Mouse (Mus musculus): ENCODE results near the gene Yaf2. TPM values are rescaled to one million over a fixed set of nuclear protein-coding genes. Genes with fewer than 3 reads are reported as not detected.

Yaf2 gene
- polyA plus RNA-seq, 2 experiments = 39.3 to 60.4 TPM

DNA sequence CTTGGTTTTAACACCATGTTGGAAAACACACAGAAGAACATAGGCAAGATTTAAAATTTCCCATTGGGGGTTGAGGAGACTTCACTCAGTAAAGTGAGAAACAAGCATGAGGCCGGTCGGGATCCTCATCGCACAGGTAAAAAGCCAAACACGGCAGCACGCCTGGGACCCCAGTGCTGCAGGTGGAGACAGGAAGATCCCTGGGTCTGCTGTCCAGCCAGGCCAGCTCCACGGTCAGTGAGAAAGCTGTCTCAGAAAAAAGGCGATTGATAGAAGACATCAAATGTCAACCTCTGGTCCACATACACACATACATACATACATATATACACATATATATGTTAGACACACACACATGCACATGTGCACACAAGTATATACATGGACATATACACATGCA is 67.2 kb downstream of the Yaf2 start:
- H3K27me3 ChIP-seq (ENCODE audit: control insufficient read depth, insufficient read depth, low read length) = no peaks in the 10 kb centered on the region
- H3K9ac ChIP-seq (ENCODE audit: low read depth, low read length, severe bottlenecking) = no peak overlapping the region
- H3K9me3 ChIP-seq (ENCODE audit: control insufficient read depth, low read length) = no peaks in the 10 kb centered on the region
- no peak overlapping the region for H3K27ac ChIP-seq (replicated peaks; ENCODE audit: low read depth, low read length)
- no peak overlapping the region for H3K4me2 ChIP-seq (replicated peaks; ENCODE audit: low read depth, low read length, severe bottlenecking)
- no peak overlapping the region for H3K4me3 ChIP-seq (replicated peaks; ENCODE audit: low read length)
- peaks cover 20% of the 10 kb centered on the region for H3K4me1 ChIP-seq (ENCODE audit: control insufficient read depth, insufficient read depth, low read length)
- no peak for TF ChIP-seq POLR2A (IDR thresholded peaks at IDR 0.05; ENCODE audit: borderline replicate concordance, extremely low read depth, insufficient read depth, insufficient read length)
- WGBS = 94% methylated on average over 7 of the region's 7 CpGs
- H3K36me3 ChIP-seq (ENCODE audit: control insufficient read depth, insufficient read depth, low read length) = 0 out of 2 replicates have a peak, but pooled peaks cover 3% of the 10 kb centered on the region
- ATAC-seq (ENCODE audit: low FRiP score, low read depth) (no peak), DNase-seq (ENCODE audit: low spot score) (no peak)

DNA sequence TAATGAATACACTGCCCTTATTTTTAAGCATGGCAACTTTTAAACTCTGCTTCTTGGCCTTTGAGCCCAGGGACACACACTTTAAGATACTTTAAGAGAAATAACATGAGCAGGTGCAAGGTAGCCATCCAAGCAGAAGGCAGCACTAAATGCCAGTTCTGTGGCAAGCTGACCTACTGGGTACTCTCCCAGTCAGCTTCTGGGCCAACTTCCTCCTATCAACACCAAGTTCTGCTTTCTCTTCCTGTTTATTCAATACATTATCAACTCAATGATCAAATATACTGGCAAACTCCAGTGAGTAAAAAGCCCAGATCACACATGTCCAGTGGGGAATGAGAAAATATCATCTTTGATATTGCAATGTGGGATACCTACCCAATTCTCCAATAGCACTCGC is 68.7 kb downstream of the Yaf2 start:
- Histone ChIP-seq H3K9ac (ENCODE audit: low read depth, low read length, severe bottlenecking) (no peak overlapping the region), H3K27me3 (ENCODE audit: control insufficient read depth, insufficient read depth, low read length) (no peaks in the 10 kb centered on the region), H3K9me3 (ENCODE audit: control insufficient read depth, low read length) (no peaks in the 10 kb centered on the region), H3K36me3 (ENCODE audit: control insufficient read depth, insufficient read depth, low read length) (0 out of 2 replicates have a peak, but pooled peaks cover 3% of the 10 kb centered on the region), H3K4me2 (replicated peaks; ENCODE audit: low read depth, low read length, severe bottlenecking) (no peak overlapping the region), H3K4me1 (ENCODE audit: control insufficient read depth, insufficient read depth, low read length) (peaks cover 10% of the 10 kb centered on the region), H3K4me3 (replicated peaks; ENCODE audit: low read length) (no peak overlapping the region), H3K27ac (replicated peaks; ENCODE audit: low read depth, low read length) (no peak overlapping the region)
- TF ChIP-seq POLR2A (IDR thresholded peaks at IDR 0.05; ENCODE audit: borderline replicate concordance, extremely low read depth, insufficient read depth, insufficient read length) = no peak
- ATAC-seq (ENCODE audit: low FRiP score, low read depth) = no peak
- WGBS = 100% methylated on average over 1 of the region's 1 CpGs
- DNase-seq (ENCODE audit: low spot score) = no peak

DNA sequence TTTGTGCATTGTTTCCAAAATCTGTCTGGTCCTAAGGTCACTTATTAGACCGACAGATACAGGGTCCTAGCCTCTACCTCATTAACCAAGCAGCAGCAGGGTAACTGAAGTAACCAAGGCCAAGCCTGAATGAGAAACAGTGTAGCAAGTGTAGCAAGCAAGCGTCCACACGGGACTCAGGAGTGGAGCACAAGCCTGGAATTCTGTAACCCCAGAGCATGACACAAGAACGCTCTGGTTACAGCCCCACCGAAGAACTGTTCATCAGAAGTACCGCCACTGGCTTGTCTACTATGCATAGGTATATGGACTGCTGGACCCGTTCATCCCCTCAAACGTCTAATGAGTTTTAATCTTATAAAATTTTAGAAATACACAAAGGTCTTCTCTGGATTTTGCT is 69.3 kb downstream of the Yaf2 start:
- no peak overlapping the region for H3K4me3 ChIP-seq (replicated peaks; ENCODE audit: low read length)
- 74% methylated on average over 8 of the region's 8 CpGs for WGBS
- no peak for TF ChIP-seq POLR2A (IDR thresholded peaks at IDR 0.05; ENCODE audit: borderline replicate concordance, extremely low read depth, insufficient read depth, insufficient read length)
- ATAC-seq (ENCODE audit: low FRiP score, low read depth) = no peak
- no peak overlapping the region for H3K27ac ChIP-seq (replicated peaks; ENCODE audit: low read depth, low read length)
- H3K9me3 ChIP-seq (ENCODE audit: control insufficient read depth, low read length) = no peaks in the 10 kb centered on the region
- H3K4me1 ChIP-seq (ENCODE audit: control insufficient read depth, insufficient read depth, low read length) = peaks cover 9% of the 10 kb centered on the region; the same call in 1 of the 2 replicates
- no peaks in the 10 kb centered on the region for H3K27me3 ChIP-seq (ENCODE audit: control insufficient read depth, insufficient read depth, low read length)
- no peak overlapping the region for H3K4me2 ChIP-seq (replicated peaks; ENCODE audit: low read depth, low read length, severe bottlenecking)
- H3K9ac ChIP-seq (ENCODE audit: low read depth, low read length, severe bottlenecking) = no peak overlapping the region
- 0 out of 2 replicates have a peak, but pooled peaks cover 3% of the 10 kb centered on the region for H3K36me3 ChIP-seq (ENCODE audit: control insufficient read depth, insufficient read depth, low read length)
- no peak for DNase-seq (ENCODE audit: low spot score)

DNA sequence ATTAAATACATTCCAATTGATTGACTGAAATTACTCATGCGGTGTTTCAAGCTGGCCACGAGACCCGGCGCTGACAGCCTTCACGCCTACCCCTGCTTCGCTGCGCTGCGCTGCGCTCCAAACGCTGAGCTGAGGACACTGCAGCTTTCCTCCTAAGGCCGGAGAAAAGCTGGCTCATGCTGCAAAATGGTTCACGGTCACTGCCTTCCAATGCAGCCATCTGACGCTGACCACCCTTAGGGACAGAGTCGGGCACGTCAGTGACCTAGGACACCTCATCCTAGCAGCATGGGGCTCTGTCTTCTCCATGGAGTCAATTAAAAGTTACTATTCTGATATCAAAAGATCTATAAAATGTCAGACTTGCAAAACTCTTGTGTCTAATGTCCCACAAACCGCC is 70.4 kb downstream of the Yaf2 start:
- Histone ChIP-seq H3K4me2 (replicated peaks; ENCODE audit: low read depth, low read length, severe bottlenecking) (no peak overlapping the region), H3K9ac (ENCODE audit: low read depth, low read length, severe bottlenecking) (no peak overlapping the region), H3K36me3 (ENCODE audit: control insufficient read depth, insufficient read depth, low read length) (peaks cover 5% of the 10 kb centered on the region; the same call in 1 of the 2 replicates), H3K4me3 (replicated peaks; ENCODE audit: low read length) (no peak overlapping the region), H3K27ac (replicated peaks; ENCODE audit: low read depth, low read length) (no peak overlapping the region), H3K27me3 (ENCODE audit: control insufficient read depth, insufficient read depth, low read length) (no peaks in the 10 kb centered on the region), H3K4me1 (ENCODE audit: control insufficient read depth, insufficient read depth, low read length) (peaks cover 9% of the 10 kb centered on the region; the same call in 1 of the 2 replicates), H3K9me3 (ENCODE audit: control insufficient read depth, low read length) (no peaks in the 10 kb centered on the region)
- DNase-seq (ENCODE audit: low spot score) (no peak), ATAC-seq (ENCODE audit: low FRiP score, low read depth) (no peak)
- WGBS = 79% methylated on average over 16 of the region's 16 CpGs
- TF ChIP-seq POLR2A (IDR thresholded peaks at IDR 0.05; ENCODE audit: borderline replicate concordance, extremely low read depth, insufficient read depth, insufficient read length) = no peak

DNA sequence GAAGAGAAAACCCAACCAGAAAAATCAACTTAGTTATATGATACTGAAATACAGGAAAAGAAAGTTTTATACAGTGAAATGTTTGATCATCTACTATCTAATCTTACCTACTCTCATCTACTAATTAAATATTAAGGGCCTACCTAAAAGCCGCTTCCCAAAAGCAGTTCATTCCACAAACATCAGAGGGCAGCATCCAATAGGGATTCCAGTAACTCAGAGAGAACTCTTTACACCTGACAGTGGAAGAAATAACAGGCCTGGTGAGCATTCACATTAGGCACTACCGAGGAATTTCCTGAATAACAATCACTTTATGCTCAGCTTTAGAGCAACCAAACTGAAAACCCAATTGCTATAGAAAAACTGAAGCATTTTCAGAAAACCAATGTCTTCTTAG is 71.0 kb downstream of the Yaf2 start:
- peak; percentile 28 for DNase-seq (ENCODE audit: low spot score)
- Histone ChIP-seq H3K4me3 (replicated peaks; ENCODE audit: low read length) (no peak overlapping the region), H3K27ac (replicated peaks; ENCODE audit: low read depth, low read length) (no peak overlapping the region), H3K36me3 (ENCODE audit: control insufficient read depth, insufficient read depth, low read length) (peaks cover 10% of the 10 kb centered on the region; the same call in 1 of the 2 replicates), H3K27me3 (ENCODE audit: control insufficient read depth, insufficient read depth, low read length) (no peaks in the 10 kb centered on the region), H3K9ac (ENCODE audit: low read depth, low read length, severe bottlenecking) (no peak overlapping the region), H3K9me3 (ENCODE audit: control insufficient read depth, low read length) (no peaks in the 10 kb centered on the region), H3K4me1 (ENCODE audit: control insufficient read depth, insufficient read depth, low read length) (peaks cover 8% of the 10 kb centered on the region; the same call in 1 of the 2 replicates), H3K4me2 (replicated peaks; ENCODE audit: low read depth, low read length, severe bottlenecking) (no peak overlapping the region)
- WGBS = 56% methylated on average over 2 of the region's 2 CpGs
- TF ChIP-seq POLR2A (IDR thresholded peaks at IDR 0.05; ENCODE audit: borderline replicate concordance, extremely low read depth, insufficient read depth, insufficient read length) = no peak
- no peak for ATAC-seq (ENCODE audit: low FRiP score, low read depth)

DNA sequence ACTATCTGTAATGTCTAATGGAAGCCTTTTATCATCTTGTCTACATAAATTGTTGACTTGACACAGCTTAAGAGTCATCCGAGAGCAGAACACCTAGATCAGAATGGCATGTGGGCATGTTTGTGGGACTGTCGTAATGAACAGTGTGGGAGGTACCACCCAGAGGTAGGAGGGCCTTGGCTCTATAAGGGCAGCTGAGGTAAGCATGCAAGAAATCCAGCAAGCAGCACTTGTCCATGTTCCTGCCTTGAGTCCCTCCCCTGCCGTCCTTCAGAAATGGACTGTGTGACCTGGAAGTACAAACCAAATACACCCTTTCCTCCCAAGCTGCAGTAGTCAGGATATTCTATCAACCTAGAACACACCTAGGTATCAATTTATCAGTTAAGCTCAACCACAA is 71.5 kb downstream of the Yaf2 start:
- Histone ChIP-seq H3K4me3 (replicated peaks; ENCODE audit: low read length) (no peak overlapping the region), H3K9me3 (ENCODE audit: control insufficient read depth, low read length) (no peaks in the 10 kb centered on the region), H3K4me1 (ENCODE audit: control insufficient read depth, insufficient read depth, low read length) (peaks cover 3% of the 10 kb centered on the region; the same call in 1 of the 2 replicates), H3K27ac (replicated peaks; ENCODE audit: low read depth, low read length) (no peak overlapping the region), H3K9ac (ENCODE audit: low read depth, low read length, severe bottlenecking) (no peak overlapping the region), H3K27me3 (ENCODE audit: control insufficient read depth, insufficient read depth, low read length) (no peaks in the 10 kb centered on the region), H3K4me2 (replicated peaks; ENCODE audit: low read depth, low read length, severe bottlenecking) (no peak overlapping the region), H3K36me3 (ENCODE audit: control insufficient read depth, insufficient read depth, low read length) (peaks cover 10% of the 10 kb centered on the region; the same call in 1 of the 2 replicates)
- 76% methylated on average over 3 of the region's 3 CpGs for whole genome bisulfite sequencing
- DNase-seq (ENCODE audit: low spot score) = no peak
- no peak for TF ChIP-seq POLR2A (IDR thresholded peaks at IDR 0.05; ENCODE audit: borderline replicate concordance, extremely low read depth, insufficient read depth, insufficient read length)
- ATAC-seq (ENCODE audit: low FRiP score, low read depth) = no peak

Data from limb, embryonic 14.5 days (tissue).